ENCODE assay signal across 8 mouse cellular contexts in the genomic region with DNA sequence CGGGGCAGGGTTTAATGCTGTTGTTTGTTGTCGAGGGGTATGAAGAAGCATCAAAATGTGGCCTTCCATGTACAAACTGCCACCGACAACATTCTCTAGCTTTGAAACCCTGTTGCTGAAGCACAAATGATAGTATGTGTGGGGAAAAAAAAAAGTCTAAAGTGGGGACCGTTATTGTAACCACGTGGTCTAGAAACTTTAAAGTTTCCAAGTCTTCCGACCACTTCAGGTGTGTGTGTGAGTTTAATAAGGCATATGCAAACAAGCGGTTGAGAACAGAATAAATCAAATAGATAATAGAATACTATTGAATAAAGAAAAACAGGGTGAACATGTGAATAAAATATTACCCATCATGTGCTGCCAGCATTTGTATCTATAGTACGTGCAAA. TPM values are rescaled to one million over a fixed set of nuclear protein-coding genes. Genes with fewer than 3 reads are reported as not detected.
DNase-seq lines count a peak whose midpoint lies in the region; ATAC-seq and TF ChIP-seq lines count a peak whose summit lies in the region.

No protein-coding gene starts in this region.

- peak overlapping the region; percentile 88; the same call in 1 of the 2 replicates for H3K27ac ChIP-seq in heart, embryonic 15.5 days
- H3K27ac ChIP-seq in bone marrow, adult 2 months (ENCODE audit: control insufficient read depth, insufficient read depth, low read depth, low read length, poor library complexity) = no peak overlapping the region; the same call in 1 of the 2 replicates
- peak overlapping the region; percentile 88; the same call in 1 of the 2 replicates for H3K27ac ChIP-seq in hindbrain, embryonic 12.5 days
- no peak overlapping the region for H3K27ac ChIP-seq in midbrain, embryonic 12.5 days (replicated peaks)

- 31% methylated on average over 8 of the region's 8 CpGs for WGBS in heart, embryonic 15.5 days
- 25% methylated on average over 8 of the region's 8 CpGs for WGBS in bone marrow, adult 2 months
- 33% methylated on average over 8 of the region's 8 CpGs for WGBS in hindbrain, embryonic 12.5 days
- WGBS in midbrain, embryonic 12.5 days = 36% methylated on average over 8 of the region's 8 CpGs

- peak overlapping the region; percentile 91 for H3K4me2 ChIP-seq in heart, embryonic 15.5 days
- H3K4me2 ChIP-seq in hindbrain, embryonic 12.5 days (replicated peaks) = peak overlapping the region; percentile 84
- H3K4me2 ChIP-seq in midbrain, embryonic 12.5 days (replicated peaks) = peak overlapping the region; percentile 89

- ATAC-seq in heart, embryonic 15.5 days (replicated peaks; ENCODE audit: insufficient number of reproducible peaks, insufficient read depth, low FRiP score, low read depth) = no peak
- ATAC-seq in hindbrain, embryonic 12.5 days (ENCODE audit: low FRiP score) = peak; percentile 0; the same call in 1 of the 2 replicates
- ATAC-seq in midbrain, embryonic 12.5 days (ENCODE audit: low FRiP score, low read depth) = no peak; the same call in 1 of the 2 replicates

- 0 out of 2 replicates have a peak, but pooled peaks cover 5% of the 10 kb centered on the region for H3K36me3 ChIP-seq in heart, embryonic 15.5 days
- H3K36me3 ChIP-seq in hindbrain, embryonic 12.5 days = peaks cover 21% of the 10 kb centered on the region
- H3K36me3 ChIP-seq in midbrain, embryonic 12.5 days = peaks cover 22% of the 10 kb centered on the region

- TF ChIP-seq POLR2A in bone marrow, adult 2 months (IDR thresholded peaks at IDR 0.05; ENCODE audit: borderline replicate concordance, control insufficient read depth, low read depth, low read length) = no peak

- H3K9me3 ChIP-seq in heart, embryonic 15.5 days (replicated peaks) = no peaks in the 10 kb centered on the region
- H3K9me3 ChIP-seq in hindbrain, embryonic 12.5 days (replicated peaks) = no peaks in the 10 kb centered on the region
- H3K9me3 ChIP-seq in midbrain, embryonic 12.5 days = no peaks in the 10 kb centered on the region

- no peak for DNase-seq in heart, adult 8-10 months (ENCODE audit: low spot score)
- no peak for DNase-seq in gastrocnemius, postnatal 14 days
- no peak for DNase-seq in gastrocnemius, adult 8-10 months (ENCODE audit: low spot score in 2 of 2)
- no peak for DNase-seq in spleen, postnatal 10 days (ENCODE audit: low spot score in 2 of 2)

- no peaks in the 10 kb centered on the region for H3K27me3 ChIP-seq in heart, embryonic 15.5 days
- no peaks in the 10 kb centered on the region for H3K27me3 ChIP-seq in hindbrain, embryonic 12.5 days
- H3K27me3 ChIP-seq in midbrain, embryonic 12.5 days = no peaks in the 10 kb centered on the region; the same call in 1 of the 2 replicates

- TF ChIP-seq CTCF in bone marrow, adult 2 months (IDR thresholded peaks at IDR 0.05; ENCODE audit: control insufficient read depth, insufficient read depth, low read length) = no peak

- H3K4me1 ChIP-seq in heart, embryonic 15.5 days (replicated peaks) = peaks cover 11% of the 10 kb centered on the region
- H3K4me1 ChIP-seq in bone marrow, adult 2 months (ENCODE audit: control insufficient read depth, insufficient read depth, low read length) = no peaks in the 10 kb centered on the region; the same call in 1 of the 2 replicates
- peaks cover 28% of the 10 kb centered on the region for H3K4me1 ChIP-seq in hindbrain, embryonic 12.5 days
- peaks cover 28% of the 10 kb centered on the region for H3K4me1 ChIP-seq in midbrain, embryonic 12.5 days

- intact Hi-C loops in gastrocnemius, postnatal 14 days (cut with DNase I; ENCODE audit: low total_unique reads) = no loop called here

- peak overlapping the region; percentile 82 for H3K9ac ChIP-seq in heart, embryonic 15.5 days
- peak overlapping the region; percentile 91 for H3K9ac ChIP-seq in hindbrain, embryonic 12.5 days
- H3K9ac ChIP-seq in midbrain, embryonic 12.5 days (replicated peaks) = peak overlapping the region; percentile 94

- peak overlapping the region; percentile 92 for H3K4me3 ChIP-seq in heart, embryonic 15.5 days
- H3K4me3 ChIP-seq in bone marrow, adult 2 months (replicated peaks; ENCODE audit: control insufficient read depth, low read depth, low read length) = peak overlapping the region; percentile 78
- peak overlapping the region; percentile 92 for H3K4me3 ChIP-seq in hindbrain, embryonic 12.5 days
- peak overlapping the region; percentile 97 for H3K4me3 ChIP-seq in midbrain, embryonic 12.5 days

RNA-seq across cellular contexts. Expression of a gene that starts 0.5 kb away (rescaled TPM):
- 7.2 and 10.6 TPM in 2 replicates for polyA plus RNA-seq in heart, embryonic 15.5 days (2015; fragmentation: Nextera tagmentation; extraction: Ambion mirVana)
- total RNA-seq in heart, adult 8-10 months (2022) = 1 to 10 TPM; 5.8 to 8.1 (median 7.2) TPM
- polyA plus RNA-seq in bone marrow, adult 2 months (2011; ENCODE audit: insufficient read depth, insufficient read length, low replicate concordance, missing spikeins) = 1.9 and 2.0 TPM in 2 replicates
- 20.2 and 21.4 TPM in 2 replicates for polyA plus RNA-seq in hindbrain, embryonic 12.5 days (2016; fragmentation: Nextera tagmentation; extraction: Ambion mirVana)
- polyA plus RNA-seq in midbrain, embryonic 12.5 days (2016; fragmentation: Nextera tagmentation; extraction: Ambion mirVana) = 20.4 and 23.6 TPM in 2 replicates
- total RNA-seq in gastrocnemius, postnatal 14 days (2021) = 1 to 10 TPM; 3.2 to 4.8 TPM
- 1 to 10 TPM; 2.4 to 5.5 (median 3.7) TPM for total RNA-seq in gastrocnemius, adult 8-10 months (2022)

RNA-seq across cellular contexts. Expression of a gene that starts 1.7 kb away (rescaled TPM):
- 5.5 and 7.4 TPM in 2 replicates for polyA plus RNA-seq in heart, embryonic 15.5 days (2015; fragmentation: Nextera tagmentation; extraction: Ambion mirVana)
- 1 to 10 TPM; 2.5 to 2.9 (median 2.6) TPM for total RNA-seq in heart, adult 8-10 months (2022)
- polyA plus RNA-seq in bone marrow, adult 2 months (2011; ENCODE audit: insufficient read depth, insufficient read length, low replicate concordance, missing spikeins) = 2.6 and 6.3 TPM in 2 replicates
- polyA plus RNA-seq in hindbrain, embryonic 12.5 days (2016; fragmentation: Nextera tagmentation; extraction: Ambion mirVana) = 6.7 and 7.3 TPM in 2 replicates
- 5.1 and 5.3 TPM in 2 replicates for polyA plus RNA-seq in midbrain, embryonic 12.5 days (2016; fragmentation: Nextera tagmentation; extraction: Ambion mirVana)
- 1 to 10 TPM; 3.0 to 3.5 TPM for total RNA-seq in gastrocnemius, postnatal 14 days (2021)
- total RNA-seq in gastrocnemius, adult 8-10 months (2022) = 1 to 10 TPM in 2 of 4 experiments, under 1 TPM in 2; 0.80 to 1.3 (median 1.1) TPM

RNA-seq across cellular contexts. Expression of a gene that starts 19.8 kb away (rescaled TPM):
- polyA plus RNA-seq in heart, embryonic 15.5 days (2015; fragmentation: Nextera tagmentation; extraction: Ambion mirVana) = not detected in 2 replicates
- not detected for total RNA-seq in heart, adult 8-10 months (2022)
- not detected in 2 replicates for polyA plus RNA-seq in bone marrow, adult 2 months (2011; ENCODE audit: insufficient read depth, insufficient read length, low replicate concordance, missing spikeins)
- 0.18 TPM in 1 of 2 replicates, not detected in the other for polyA plus RNA-seq in hindbrain, embryonic 12.5 days (2016; fragmentation: Nextera tagmentation; extraction: Ambion mirVana)
- polyA plus RNA-seq in midbrain, embryonic 12.5 days (2016; fragmentation: Nextera tagmentation; extraction: Ambion mirVana) = not detected in 2 replicates
- not detected for total RNA-seq in gastrocnemius, postnatal 14 days (2021)
- total RNA-seq in gastrocnemius, adult 8-10 months (2022) = not detected

Comparison
In these comparisons a context has a peak if more than half of its experiments do, and no peak if none do; other contexts are left out.
1. H3K27ac ChIP-seq: peak in heart, embryonic 15.5 days (single experiment) and hindbrain, embryonic 12.5 days (single experiment); none in bone marrow, adult 2 months (single experiment) and midbrain, embryonic 12.5 days (single experiment).
2. Peak in every context shown above with its lines, with median percentiles within 50 percentile points of each other: H3K4me2 ChIP-seq, H3K4me3 ChIP-seq and H3K9ac ChIP-seq.